Mouse (Mus musculus) gastrocnemius, postnatal 36 days (tissue): ENCODE results near the gene Pmp22. TPM values are rescaled to one million over a fixed set of nuclear protein-coding genes. Genes with fewer than 3 reads are reported as not detected.

ENCODE experiments used
- total RNA-seq, 2 experiments: library from RNA; stranded (reverse); gene quantifications; 2 replicates each; pipeline ENCODE4 v1.2.3; 2021

The Pmp22 gene
- total RNA-seq, 2 experiments from 2014 or later, result 36.3 to 69.3 TPM

Other genes with a start within 250 kb of the Pmp22 start
- 1 to 10 TPM; 5.9 to 6.6 TPM for gene Tvp23b, start 249.5 kb upstream of the Pmp22 start, total RNA-seq
- gene Cdrt4, start 177.8 kb upstream of the Pmp22 start, total RNA-seq, result not detected
- not detected for gene Tekt3, start 67.3 kb upstream of the Pmp22 start, total RNA-seq